Mouse (Mus musculus) CH12.LX (cell line): ENCODE measurements around the gene Gm4707. TPM values are rescaled to one million over a fixed set of nuclear protein-coding genes. Genes with fewer than 3 reads are reported as not detected.
A peak's percentile ranks its signal among the peaks of the same experiment; 100 is the strongest.

Experiments used
- DNase-seq: peaks from one replicate; pipeline ENCODE4 v3.0.0-alpha.2; 2013; ENCODE audit errors: extremely low read depth
- H3K27ac ChIP-seq: 2 replicates; pipeline ENCODE4 v1.5.1; 2012; ENCODE audit warnings: low read depth, mild to moderate bottlenecking, control low read depth, moderate library complexity; ENCODE audit not compliant: insufficient read depth
- H3K27me3 ChIP-seq: replicated peaks from 2 replicates; pipeline ENCODE3; 2012; ENCODE audit warnings: inconsistent platforms
- H3K36me3 ChIP-seq, 2 experiments: replicated peaks in 1 of 2; 2 replicates each; pipeline versions ENCODE3 to v1.6.1; 2012; ENCODE audit warnings: inconsistent platforms in 1 of 2, low read length in 1 of 2, mild to moderate bottlenecking in 1 of 2, mixed read lengths in 1 of 2, moderate library complexity in 1 of 2; ENCODE audit not compliant: control insufficient read depth in 1 of 2, insufficient read depth in 1 of 2
- H3K4me1 ChIP-seq, 2 experiments: 2 replicates each; pipeline ENCODE4 v1.6.1; 2012; ENCODE audit warnings: inconsistent platforms in 1 of 2, moderate library complexity in 1 of 2; ENCODE audit not compliant: insufficient read depth in 2 of 2, control insufficient read depth in 1 of 2
- H3K4me2 ChIP-seq: 2 replicates; pipeline ENCODE4 v1.6.1; 2012; ENCODE audit warnings: low read depth, mild to moderate bottlenecking, control low read depth; ENCODE audit not compliant: poor library complexity, insufficient read depth, severe bottlenecking
- H3K4me3 ChIP-seq, 3 experiments: fragments of 150-350 bp in 1 of 3; sonication (generic) in 1 of 3; replicated peaks in 1 of 3; 2 replicates each; pipeline versions ENCODE3 to v1.5.1; 2011 to 2012; ENCODE audit warnings: low read depth in 2 of 3, low read length in 2 of 3, mild to moderate bottlenecking in 2 of 3, moderate library complexity in 2 of 3, control low read depth in 1 of 3, improper control_type of control experiment in 1 of 3, inconsistent platforms in 1 of 3, mixed read lengths in 1 of 3; ENCODE audit not compliant: poor library complexity in 1 of 3
- H3K79me2 ChIP-seq: replicated peaks from 2 replicates; pipeline ENCODE4 v1.6.1; 2012; ENCODE audit warnings: mild to moderate bottlenecking, moderate library complexity; ENCODE audit not compliant: control insufficient read depth, poor library complexity, insufficient read depth, severe bottlenecking; ENCODE audit errors: extremely low read depth
- H3K9ac ChIP-seq: 2 replicates; pipeline ENCODE4 v1.6.1; 2012; ENCODE audit warnings: low read depth, mild to moderate bottlenecking, control low read depth, moderate library complexity; ENCODE audit not compliant: insufficient read depth
- H3K9me3 ChIP-seq: replicated peaks from 2 replicates; pipeline ENCODE3; 2012; ENCODE audit warnings: low read length, inconsistent platforms, mixed read lengths
- BHLHE40 ChIP-seq: IDR thresholded peaks from 2 replicates; pipeline ENCODE4 v1.6.1; 2011; ENCODE audit warnings: mild to moderate bottlenecking, low read depth, low read length, improper control_type of control experiment
- CHD1 ChIP-seq: IDR thresholded peaks from 2 replicates; pipeline ENCODE4 v1.6.1; 2012; ENCODE audit warnings: low read depth, low read length, improper control_type of control experiment, inconsistent platforms
- CHD2 ChIP-seq: IDR thresholded peaks from 2 replicates; pipeline ENCODE4 v1.6.1; 2011; ENCODE audit warnings: low read length, improper control_type of control experiment
- CTCF ChIP-seq, 2 experiments: IDR thresholded peaks in 1 of 2; conservative IDR thresholded peaks in 1 of 2; 2 replicates each; pipeline ENCODE4 v1.5.1; 2011 to 2012; ENCODE audit warnings: low read depth in 2 of 2, low read length in 2 of 2, improper control_type of control experiment in 1 of 2, inconsistent platforms in 1 of 2, mild to moderate bottlenecking in 1 of 2, moderate library complexity in 1 of 2
- E2F4 ChIP-seq: IDR thresholded peaks from 2 replicates; pipeline ENCODE4 v1.6.1; 2011; ENCODE audit warnings: low read depth, low read length, improper control_type of control experiment; ENCODE audit not compliant: insufficient replicate concordance
- ELF1 ChIP-seq: IDR thresholded peaks from 2 replicates; pipeline ENCODE4 v1.6.1; 2014; ENCODE audit warnings: low read depth, mild to moderate bottlenecking, inconsistent platforms, low read length, improper control_type of control experiment
- EP300 ChIP-seq: IDR thresholded peaks from 2 replicates; pipeline ENCODE4 v1.6.1; 2011; ENCODE audit warnings: low read length, improper control_type of control experiment
- ETS1 ChIP-seq: conservative IDR thresholded peaks from 2 replicates; pipeline ENCODE4 v1.6.1; 2012; ENCODE audit warnings: low read depth, mild to moderate bottlenecking, inconsistent platforms, low read length, improper control_type of control experiment, moderate library complexity
- GABPA ChIP-seq: IDR thresholded peaks from 2 replicates; pipeline ENCODE4 v1.6.1; 2012; ENCODE audit warnings: low read depth, low read length, improper control_type of control experiment, inconsistent platforms; ENCODE audit not compliant: insufficient replicate concordance
- HCFC1 ChIP-seq: IDR thresholded peaks from 2 replicates; pipeline ENCODE4 v1.6.1; 2012; ENCODE audit warnings: low read depth, mild to moderate bottlenecking, inconsistent platforms, low read length, improper control_type of control experiment
- IRF4 ChIP-seq: IDR thresholded peaks from 2 replicates; pipeline ENCODE4 v1.6.1; 2014; ENCODE audit warnings: low read depth, mild to moderate bottlenecking, inconsistent platforms, low read length, improper control_type of control experiment
- JUN ChIP-seq: IDR thresholded peaks from 2 replicates; pipeline ENCODE4 v1.6.1; 2011; ENCODE audit warnings: low read depth, mild to moderate bottlenecking, low read length, improper control_type of control experiment, moderate library complexity; ENCODE audit not compliant: insufficient read depth
- JUND ChIP-seq: conservative IDR thresholded peaks from 2 replicates; pipeline ENCODE4 v1.6.1; 2011; ENCODE audit warnings: low read depth, low read length, improper control_type of control experiment
- KAT2A ChIP-seq: IDR thresholded peaks from 2 replicates; pipeline ENCODE4 v1.6.1; 2012; ENCODE audit warnings: low read length, improper control_type of control experiment, inconsistent platforms; ENCODE audit not compliant: insufficient replicate concordance
- MAFK ChIP-seq: IDR thresholded peaks from 2 replicates; pipeline ENCODE4 v1.6.1; 2011; ENCODE audit warnings: low read length, improper control_type of control experiment; ENCODE audit not compliant: insufficient replicate concordance
- MAX ChIP-seq: IDR thresholded peaks from 2 replicates; pipeline ENCODE4 v1.6.1; 2011; ENCODE audit warnings: low read length, improper control_type of control experiment
- MAZ ChIP-seq: IDR thresholded peaks from 2 replicates; pipeline ENCODE4 v1.6.1; 2012; ENCODE audit warnings: low read depth, mild to moderate bottlenecking, inconsistent platforms, low read length, improper control_type of control experiment, moderate library complexity
- MEF2A ChIP-seq: IDR thresholded peaks from 2 replicates; pipeline ENCODE4 v1.6.1; 2014; ENCODE audit warnings: low read depth, mild to moderate bottlenecking, inconsistent platforms, low read length, improper control_type of control experiment, borderline replicate concordance
- MXI1 ChIP-seq: IDR thresholded peaks from 2 replicates; pipeline ENCODE4 v1.6.1; 2011; ENCODE audit warnings: mild to moderate bottlenecking, low read depth, low read length, improper control_type of control experiment
- MYC ChIP-seq: IDR thresholded peaks from 2 replicates; pipeline ENCODE4 v1.6.1; 2011; ENCODE audit warnings: low read depth, mild to moderate bottlenecking, improper control_type of control experiment, low read length
- NELFE ChIP-seq: IDR thresholded peaks from 2 replicates; pipeline ENCODE4 v1.6.1; 2011; ENCODE audit warnings: low read depth, low read length, improper control_type of control experiment
- NRF1 ChIP-seq: IDR thresholded peaks from 2 replicates; pipeline ENCODE4 v1.6.1; 2014; ENCODE audit warnings: low read depth, mild to moderate bottlenecking, inconsistent platforms, low read length, improper control_type of control experiment, moderate library complexity
- PAX5 ChIP-seq: IDR thresholded peaks from 2 replicates; pipeline ENCODE4 v1.6.1; 2012; ENCODE audit warnings: low read length, inconsistent platforms, mixed read lengths
- POLR2A ChIP-seq: IDR thresholded peaks from 2 replicates; pipeline ENCODE4 v1.6.1; 2011; ENCODE audit warnings: low read depth, mild to moderate bottlenecking, improper control_type of control experiment, low read length
- POLR2AphosphoS2 ChIP-seq: IDR thresholded peaks from 2 replicates; pipeline ENCODE4 v1.6.1; 2011; ENCODE audit warnings: low read depth, low read length, improper control_type of control experiment
- RAD21 ChIP-seq: IDR thresholded peaks from 2 replicates; pipeline ENCODE4 v1.6.1; 2011; ENCODE audit warnings: low read depth, mild to moderate bottlenecking, low read length, improper control_type of control experiment, moderate library complexity
- RCOR1 ChIP-seq: conservative IDR thresholded peaks from 2 replicates; pipeline ENCODE4 v1.6.1; 2012; ENCODE audit warnings: low read depth, mild to moderate bottlenecking, inconsistent platforms, low read length, improper control_type of control experiment
- SIN3A ChIP-seq: IDR thresholded peaks from 2 replicates; pipeline ENCODE4 v1.6.1; 2012; ENCODE audit warnings: low read length, improper control_type of control experiment, inconsistent platforms
- SMC3 ChIP-seq: IDR thresholded peaks from 2 replicates; pipeline ENCODE4 v1.6.1; 2011; ENCODE audit warnings: low read depth, low read length, improper control_type of control experiment
- TBP ChIP-seq: conservative IDR thresholded peaks from 2 replicates; pipeline ENCODE4 v1.6.1; 2011; ENCODE audit warnings: low read depth, low read length, improper control_type of control experiment
- TCF12 ChIP-seq: IDR thresholded peaks from 2 replicates; pipeline ENCODE4 v1.6.1; 2014; ENCODE audit warnings: low read depth, mild to moderate bottlenecking, inconsistent platforms, low read length, improper control_type of control experiment
- UBTF ChIP-seq: IDR thresholded peaks from 2 replicates; pipeline ENCODE4 v1.6.1; 2012; ENCODE audit warnings: low read depth, mild to moderate bottlenecking, inconsistent platforms, low read length, improper control_type of control experiment, moderate library complexity
- USF1 ChIP-seq: IDR thresholded peaks from 2 replicates; pipeline ENCODE4 v1.6.1; 2014; ENCODE audit warnings: low read depth, mild to moderate bottlenecking, inconsistent platforms, low read length, improper control_type of control experiment
- USF2 ChIP-seq: conservative IDR thresholded peaks from 2 replicates; pipeline ENCODE4 v1.6.1; 2011; ENCODE audit warnings: low read depth, low read length, improper control_type of control experiment
- ZC3H11A ChIP-seq: IDR thresholded peaks from 2 replicates; pipeline ENCODE4 v1.6.1; 2012; ENCODE audit warnings: low read depth, mild to moderate bottlenecking, inconsistent platforms, low read length, improper control_type of control experiment
- ZKSCAN1 ChIP-seq: IDR thresholded peaks from 2 replicates; pipeline ENCODE4 v1.6.1; 2012; ENCODE audit warnings: low read depth, inconsistent platforms, low read length, improper control_type of control experiment, borderline replicate concordance
- ZMIZ1 ChIP-seq: IDR thresholded peaks from 2 replicates; pipeline ENCODE4 v1.6.1; 2012; ENCODE audit warnings: low read depth, mild to moderate bottlenecking, inconsistent platforms, low read length, improper control_type of control experiment
- ZNF384 ChIP-seq: IDR thresholded peaks from 2 replicates; pipeline ENCODE4 v1.6.1; 2012; ENCODE audit warnings: low read depth, low read length, improper control_type of control experiment, inconsistent platforms
- dilution Hi-C: fragments of 300-500 bp; cut with MboI; formaldehyde crosslinking; loops from 2 replicates; pipeline ENCODE4 v1.14.3; 2020; ENCODE audit warnings: low sequenced_read_pairs; ENCODE audit not compliant: extremely low pct_unique_long_range_greater_than_20kb, extremely low pct_ligation_motif_present
- in situ Hi-C: fragments of 300-500 bp; cut with MboI; formaldehyde crosslinking; loops from 3 replicates; pipeline ENCODE4 v1.14.3; 2019; ENCODE audit warnings: low sequenced_read_pairs, low pct_ligation_motif_present, low pct_unique_long_range_greater_than_20kb, mixed read lengths
- polyA plus RNA-seq: library from polyadenylated mRNA; unstranded; fragments of >175 nt; gene quantifications from 2 replicates; pipeline ENCODE4 v1.2.1, GENCODE M21; 2012; ENCODE audit warnings: low read depth; ENCODE audit not compliant: insufficient read length
- total RNA-seq, 2 experiments: library from RNA; depleted of rRNA; stranded (reverse); fragments of 300-350 nt in 1 of 2; fragments of >200 nt in 1 of 2; gene quantifications; 2 replicates each; pipeline ENCODE4 v1.2.3; 2012 to 2014

Gene Gm4707
- total and polyA plus RNA-seq, 3 experiments = 0.33 to 1.5 (median 1.1) TPM

GRCm38 (mm10) chr17:71486231-71486851, 26.6 kb upstream of the Gm4707 start:
- Histone ChIP-seq H3K9me3 (peaks cover 16% of the 10 kb centered on the region), H3K36me3 (peaks cover 2% of the 10 kb centered on the region in 2 experiments), H3K27ac (peak overlapping the region; percentile 86), H3K4me3 (peak overlapping the region; percentile 35 to 57 (median 53)), H3K4me2 (peak overlapping the region; percentile 66), H3K27me3 (no peaks in the 10 kb centered on the region), H3K79me2 (no peaks in the 10 kb centered on the region), H3K4me1 (peaks cover 0 to 29% of the 10 kb centered on the region in 2 experiments; a peak in 3 of 4 replicates), H3K9ac (peak overlapping the region; percentile 35)
- in situ Hi-C loops = no loop called here
- DNase-seq = peak; percentile 68
- dilution Hi-C loops = no loop called here
- TF ChIP-seq RAD21 (no peak), JUND (no peak), CHD1 (0 out of 2 replicates have a peak, but pooled peaks have one; percentile 66), CHD2 (no peak), MYC (no peak), ELF1 (no peak; the same call in 1 of the 2 replicates), MAZ (peak; percentile 7; the same call in 1 of the 2 replicates), EP300 (no peak), PAX5 (no peak), ZKSCAN1 (no peak), BHLHE40 (no peak), MAFK (no peak), NRF1 (no peak), KAT2A (no peak), GABPA (no peak), UBTF (no peak), SIN3A (peak; percentile 53), HCFC1 (no peak), JUN (no peak), ZMIZ1 (0 out of 2 replicates have a peak, but pooled peaks have one; percentile 37), TCF12 (peak; percentile 27; the same call in 1 of the 2 replicates), SMC3 (no peak), MXI1 (no peak), ZNF384 (peak; percentile 85), POLR2A (no peak; the same call in 1 of the 2 replicates), USF1 (no peak), ETS1 (peak; percentile 66), ZC3H11A (no peak), USF2 (no peak), POLR2AphosphoS2 (no peak), CTCF (conservative IDR thresholded peaks at IDR 0.05 in 1 of 2, IDR thresholded peaks at IDR 0.05 in 1 of 2; ENCODE audit: low read depth in 2 of 2, low read length in 2 of 2) (no peak), IRF4 (peak; percentile 39), RCOR1 (no peak), TBP (peak; percentile 63; the same call in 1 of the 2 replicates), NELFE (peak; percentile 53), MEF2A (peak; percentile 83), MAX (no peak), E2F4 (no peak)
